Mouse (Mus musculus): ENCODE results near the gene Cys1.

DNA sequence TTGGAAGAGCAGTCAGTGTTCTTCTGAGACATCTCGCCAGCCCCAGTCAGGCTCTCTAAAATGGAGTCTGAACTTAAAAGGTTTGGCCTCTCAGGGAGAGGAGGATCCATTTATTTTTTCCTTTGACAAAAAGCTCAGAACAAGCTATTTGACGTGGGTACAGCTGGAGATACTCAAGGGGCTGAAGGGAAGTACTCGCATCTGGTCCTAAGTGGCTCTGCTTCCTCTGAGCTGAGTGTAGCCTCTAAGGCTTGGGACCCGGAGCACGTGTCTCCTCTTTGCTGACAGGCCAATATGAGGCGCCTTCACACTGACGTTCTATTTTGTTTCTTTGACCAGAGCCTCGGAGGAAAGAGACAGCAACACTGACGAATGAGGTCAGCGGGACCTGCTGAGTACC is 18.0 kb upstream of the Cys1 start:
- TF ChIP-seq CTCF (IDR thresholded peaks at IDR 0.05; ENCODE audit: borderline replicate concordance, control insufficient read depth, extremely low read depth, insufficient read depth, low read length, poor library complexity), result no peak
- TF ChIP-seq POLR2A (IDR thresholded peaks at IDR 0.05; ENCODE audit: control insufficient read depth, extremely low read depth, insufficient read depth, low read length, poor library complexity), result no peak

Data from thymus, adult 2 months (tissue).